Mouse (Mus musculus): ENCODE results near the gene Rnf20. TPM values are rescaled to one million over a fixed set of nuclear protein-coding genes. Genes with fewer than 3 reads are reported as not detected.

Gene Rnf20
- total and polyA plus RNA-seq, 2 experiments from 2014 or later, result 46.2 to 48.3 TPM

- H3K4me1 ChIP-seq (ENCODE audit: insufficient read depth, low read length), result no peaks in the 10 kb centered on the region
- 81% methylated on average over 5 of the region's 5 CpGs for WGBS
- no peak overlapping the region for H3K4me3 ChIP-seq (ENCODE audit: low read depth, low read length)
- no peaks in the 10 kb centered on the region for H3K9me3 ChIP-seq (ENCODE audit: low read length)
- no peak for ATAC-seq (ENCODE audit: low FRiP score)
- no peak overlapping the region for H3K27ac ChIP-seq (ENCODE audit: low read depth, low read length)
- no peak overlapping the region for H3K4me2 ChIP-seq (ENCODE audit: low read depth, low read length, poor library complexity, severe bottlenecking)
- no peak overlapping the region for H3K9ac ChIP-seq (replicated peaks; ENCODE audit: low read length, poor library complexity, severe bottlenecking)
- no peak for TF ChIP-seq CTCF (IDR thresholded peaks at IDR 0.05)
- H3K27me3 ChIP-seq (ENCODE audit: insufficient read depth, low read length), result no peaks in the 10 kb centered on the region
- no peak for DNase-seq (ENCODE audit: low spot score)
- no peaks in the 10 kb centered on the region for H3K36me3 ChIP-seq (ENCODE audit: insufficient read depth, low read length)
Observed at GRCm38 (mm10) chr4:49628941-49629340, 2.9 kb upstream of the Rnf20 start.

GRCm38 (mm10) chr4:49632139-49632481 is 304 bp downstream of the Rnf20 start:
- no peak; the same call in 1 of the 2 replicates for ATAC-seq (ENCODE audit: low FRiP score)
- Histone ChIP-seq H3K27ac (ENCODE audit: low read depth, low read length) (peak overlapping the region; percentile 89), H3K9ac (replicated peaks; ENCODE audit: low read length, poor library complexity, severe bottlenecking) (peak overlapping the region; percentile 84), H3K36me3 (ENCODE audit: insufficient read depth, low read length) (peaks cover 18% of the 10 kb centered on the region), H3K4me3 (ENCODE audit: low read depth, low read length) (peak overlapping the region; percentile 85), H3K27me3 (ENCODE audit: insufficient read depth, low read length) (no peaks in the 10 kb centered on the region), H3K4me1 (ENCODE audit: insufficient read depth, low read length) (no peaks in the 10 kb centered on the region; the same call in 1 of the 2 replicates), H3K4me2 (ENCODE audit: low read depth, low read length, poor library complexity, severe bottlenecking) (peak overlapping the region; percentile 77), H3K9me3 (ENCODE audit: low read length) (no peaks in the 10 kb centered on the region)
- under 1% methylated on average over 30 of the region's 30 CpGs for WGBS
- no peak; the same call in 1 of the 2 replicates for TF ChIP-seq CTCF (IDR thresholded peaks at IDR 0.05)
- DNase-seq (ENCODE audit: low spot score), result no peak

GRCm38 (mm10) chr4:49637821-49638220 is 6.0 kb downstream of the Rnf20 start:
- no peak overlapping the region for H3K27ac ChIP-seq (ENCODE audit: low read depth, low read length)
- H3K4me2 ChIP-seq (ENCODE audit: low read depth, low read length, poor library complexity, severe bottlenecking), result no peak overlapping the region
- DNase-seq (ENCODE audit: low spot score) (no peak), ATAC-seq (ENCODE audit: low FRiP score) (no peak)
- no peaks in the 10 kb centered on the region for H3K9me3 ChIP-seq (ENCODE audit: low read length)
- no peaks in the 10 kb centered on the region for H3K27me3 ChIP-seq (ENCODE audit: insufficient read depth, low read length)
- H3K9ac ChIP-seq (replicated peaks; ENCODE audit: low read length, poor library complexity, severe bottlenecking), result no peak overlapping the region
- TF ChIP-seq CTCF (IDR thresholded peaks at IDR 0.05), result no peak
- peaks cover 41% of the 10 kb centered on the region for H3K36me3 ChIP-seq (ENCODE audit: insufficient read depth, low read length)
- no peaks in the 10 kb centered on the region; the same call in 1 of the 2 replicates for H3K4me1 ChIP-seq (ENCODE audit: insufficient read depth, low read length)
- WGBS, result 93% methylated on average over 11 of the region's 11 CpGs
- H3K4me3 ChIP-seq (ENCODE audit: low read depth, low read length), result no peak overlapping the region

GRCm38 (mm10) chr4:49639913-49640312 is 8.1 kb downstream of the Rnf20 start:
- no peak overlapping the region for H3K4me3 ChIP-seq (ENCODE audit: low read depth, low read length)
- WGBS, result 70% methylated on average over 2 of the region's 2 CpGs
- H3K36me3 ChIP-seq (ENCODE audit: insufficient read depth, low read length), result peaks cover 50% of the 10 kb centered on the region
- peak; percentile 54 for TF ChIP-seq CTCF (IDR thresholded peaks at IDR 0.05)
- no peak overlapping the region for H3K9ac ChIP-seq (replicated peaks; ENCODE audit: low read length, poor library complexity, severe bottlenecking)
- no peaks in the 10 kb centered on the region for H3K27me3 ChIP-seq (ENCODE audit: insufficient read depth, low read length)
- no peaks in the 10 kb centered on the region for H3K9me3 ChIP-seq (ENCODE audit: low read length)
- H3K27ac ChIP-seq (ENCODE audit: low read depth, low read length), result no peak overlapping the region
- H3K4me2 ChIP-seq (ENCODE audit: low read depth, low read length, poor library complexity, severe bottlenecking), result no peak overlapping the region
- ATAC-seq (ENCODE audit: low FRiP score) (no peak), DNase-seq (ENCODE audit: low spot score) (peak; percentile 15)
- no peaks in the 10 kb centered on the region for H3K4me1 ChIP-seq (ENCODE audit: insufficient read depth, low read length)

GRCm38 (mm10) chr4:49659421-49659820 is 27.6 kb downstream of the Rnf20 start:
- H3K27ac ChIP-seq (ENCODE audit: low read depth, low read length), result no peak overlapping the region
- H3K4me1 ChIP-seq (ENCODE audit: insufficient read depth, low read length), result no peaks in the 10 kb centered on the region
- DNase-seq (ENCODE audit: low spot score) (no peak), ATAC-seq (ENCODE audit: low FRiP score) (no peak)
- peaks cover 17% of the 10 kb centered on the region for H3K36me3 ChIP-seq (ENCODE audit: insufficient read depth, low read length)
- no peak overlapping the region for H3K9ac ChIP-seq (replicated peaks; ENCODE audit: low read length, poor library complexity, severe bottlenecking)
- WGBS, result 84% methylated on average over 1 of the region's 1 CpGs
- no peak overlapping the region for H3K4me2 ChIP-seq (ENCODE audit: low read depth, low read length, poor library complexity, severe bottlenecking)
- H3K4me3 ChIP-seq (ENCODE audit: low read depth, low read length), result no peak overlapping the region
- TF ChIP-seq CTCF (IDR thresholded peaks at IDR 0.05), result no peak
- no peaks in the 10 kb centered on the region for H3K9me3 ChIP-seq (ENCODE audit: low read length)
- H3K27me3 ChIP-seq (ENCODE audit: insufficient read depth, low read length), result no peaks in the 10 kb centered on the region

GRCm38 (mm10) chr4:49661664-49662063 is 29.9 kb downstream of the Rnf20 start:
- no peak for TF ChIP-seq CTCF (IDR thresholded peaks at IDR 0.05)
- peaks cover 16% of the 10 kb centered on the region for H3K36me3 ChIP-seq (ENCODE audit: insufficient read depth, low read length)
- WGBS, result 98% methylated on average over 9 of the region's 9 CpGs
- H3K27ac ChIP-seq (ENCODE audit: low read depth, low read length), result no peak overlapping the region
- H3K9ac ChIP-seq (replicated peaks; ENCODE audit: low read length, poor library complexity, severe bottlenecking), result no peak overlapping the region
- no peak overlapping the region for H3K4me3 ChIP-seq (ENCODE audit: low read depth, low read length)
- H3K27me3 ChIP-seq (ENCODE audit: insufficient read depth, low read length), result no peaks in the 10 kb centered on the region
- H3K9me3 ChIP-seq (ENCODE audit: low read length), result no peaks in the 10 kb centered on the region
- no peak overlapping the region for H3K4me2 ChIP-seq (ENCODE audit: low read depth, low read length, poor library complexity, severe bottlenecking)
- DNase-seq (ENCODE audit: low spot score) (no peak), ATAC-seq (ENCODE audit: low FRiP score) (no peak)
- no peaks in the 10 kb centered on the region for H3K4me1 ChIP-seq (ENCODE audit: insufficient read depth, low read length)
